Mouse (Mus musculus) left cerebral cortex, postnatal 14 days (tissue): ENCODE measurements around the gene Phf7. TPM values are rescaled to one million over a fixed set of nuclear protein-coding genes. Genes with fewer than 3 reads are reported as not detected.

Experiments
- DNase-seq, 2 experiments: peaks; one replicate each; pipeline ENCODE4 v3.0.0; 2021 to 2022; ENCODE audit warnings: low spot score in 2 of 2, mixed read lengths in 1 of 2
- intact Hi-C: fragments of 180-260 bp; cut with DNase I; formaldehyde crosslinking; loops from one replicate; pipeline ENCODE4 v1.15.1; 2025
- long read RNA-seq, 2 experiments: library from polyadenylated mRNA; stranded (forward); transcript quantifications; one replicate each; pipeline ENCODE4 v2.0.0; 2021
- total RNA-seq, 2 experiments: library from RNA; stranded (reverse); gene quantifications; 2 replicates each; pipeline ENCODE4 v1.2.3; 2021

Gene Phf7
- 1 to 10 TPM; 3.5 to 4.2 TPM for total RNA-seq
- long read RNA-seq, experiment 1, partial matches to known transcripts: 0 of 5 reads
- long read RNA-seq, experiment 1, other reads (novel, unspliced or antisense): 3 of 5 reads
- long read RNA-seq, experiment 2, partial matches to known transcripts: 0 of 3 reads
- long read RNA-seq, experiment 2, other reads (novel, unspliced or antisense): 1 of 3 reads

DNA sequence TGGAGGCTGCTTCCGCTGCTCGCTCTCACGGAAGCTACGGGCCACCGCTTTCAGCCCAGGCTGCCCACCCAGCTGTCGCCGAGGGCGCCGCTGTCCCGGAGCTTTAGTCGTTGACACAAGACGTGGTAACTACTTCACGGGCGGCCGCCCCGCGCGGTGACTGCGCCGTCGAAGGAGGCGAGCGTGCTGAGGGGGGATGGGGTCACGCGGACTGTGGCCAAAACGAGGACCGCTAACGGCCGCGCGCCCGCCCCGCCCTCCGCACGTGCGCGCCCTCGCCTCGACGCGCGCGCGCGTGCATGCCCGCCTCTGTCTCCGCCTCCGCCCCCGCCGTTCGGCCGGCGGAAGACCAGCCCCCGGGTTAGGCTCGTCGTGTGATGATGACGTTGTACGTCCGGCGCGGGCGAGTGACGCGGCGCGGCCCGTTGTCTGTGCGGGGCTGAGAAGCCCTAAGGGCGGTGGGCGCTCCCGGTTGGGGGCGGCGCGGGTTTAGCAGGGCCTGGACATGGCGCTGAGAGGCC, at the start of gene Phf7, which contains the start of gene Bap1:
Phf7 (minus strand) TSS at position 234 of the 521 bp plus-strand sequence.
Bap1 (plus strand) TSS at position 367 of the 521 bp plus-strand sequence.
- peak; percentile 96 to 97 for DNase-seq
- intact Hi-C loops: loop anchor here (5.0 kb wide), 1 partner anchor 44 kb away; the partner anchor contains the start of gene Tnnc1

- intact Hi-C loops: no loop called here
- no peak for DNase-seq
These were observed 34.6 kb upstream of the Phf7 start for GRCm38 (mm10) chr14:31285728-31286127.

- intact Hi-C loops: loop anchor here (2.0 to 5.0 kb wide), 2 partner anchors 50 to 201 kb away; partner anchors contain the start of gene Dnah1
- DNase-seq: peak; percentile 85 to 86
These were observed 21.0 kb upstream of the Phf7 start for GRCm38 (mm10) chr14:31272164-31272563.

DNA sequence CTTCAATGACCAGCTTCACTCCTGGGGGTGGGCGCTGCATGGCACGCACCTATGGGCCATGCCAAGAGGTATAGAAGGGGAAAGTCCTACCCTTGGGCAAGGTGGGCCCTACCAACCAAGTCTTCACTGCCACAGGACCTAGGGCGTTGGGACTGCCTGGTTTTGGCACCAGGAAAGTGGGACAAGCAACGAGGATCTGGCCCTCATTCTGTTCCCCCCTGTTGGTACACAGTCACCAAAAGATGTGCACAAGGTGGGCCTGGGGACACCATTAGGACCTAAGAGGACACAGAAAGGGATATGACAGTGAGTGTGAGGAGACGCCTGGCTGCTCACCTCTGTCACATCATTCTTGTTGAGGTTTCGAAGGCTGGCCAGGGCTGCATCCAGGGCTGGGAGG, 20.0 kb upstream of the Phf7 start:
- no peak for DNase-seq
- intact Hi-C loops: loop anchor here (5.0 kb wide), 1 partner anchor 51 kb away; the partner anchor contains the start of gene Dnah1

- DNase-seq: peak; percentile 41 to 53
- intact Hi-C loops: loop anchor here (5.0 kb wide), 1 partner anchor 53 kb away; the partner anchor contains the start of gene Dnah1
These were observed 18.5 kb upstream of the Phf7 start for GRCm38 (mm10) chr14:31269456-31270100.

- intact Hi-C loops: no loop called here
- peak; percentile 64 to 83 for DNase-seq
These were observed 17.3 kb upstream of the Phf7 start for GRCm38 (mm10) chr14:31268301-31269001.

DNA sequence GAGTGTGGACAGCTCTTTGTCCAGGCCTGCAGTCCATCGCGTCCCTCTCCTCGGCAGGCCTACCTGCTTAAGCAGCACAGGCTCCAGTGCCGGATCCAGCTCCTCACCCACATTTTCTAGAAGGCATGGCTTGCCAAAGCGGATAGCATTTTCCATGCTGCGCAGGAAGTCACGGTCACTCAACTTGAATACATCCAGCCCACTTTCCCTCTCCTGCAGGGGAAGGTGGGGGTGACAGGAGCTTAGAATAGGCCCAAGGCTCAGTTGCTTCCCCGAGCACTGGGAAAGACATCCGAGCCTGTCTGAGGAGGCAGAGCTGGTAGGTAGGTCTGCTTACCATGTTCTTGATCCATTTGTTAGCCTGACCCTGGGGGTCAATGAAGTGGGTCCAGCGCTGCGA, 16.5 kb upstream of the Phf7 start:
- no peak for DNase-seq
- intact Hi-C loops: no loop called here

DNA sequence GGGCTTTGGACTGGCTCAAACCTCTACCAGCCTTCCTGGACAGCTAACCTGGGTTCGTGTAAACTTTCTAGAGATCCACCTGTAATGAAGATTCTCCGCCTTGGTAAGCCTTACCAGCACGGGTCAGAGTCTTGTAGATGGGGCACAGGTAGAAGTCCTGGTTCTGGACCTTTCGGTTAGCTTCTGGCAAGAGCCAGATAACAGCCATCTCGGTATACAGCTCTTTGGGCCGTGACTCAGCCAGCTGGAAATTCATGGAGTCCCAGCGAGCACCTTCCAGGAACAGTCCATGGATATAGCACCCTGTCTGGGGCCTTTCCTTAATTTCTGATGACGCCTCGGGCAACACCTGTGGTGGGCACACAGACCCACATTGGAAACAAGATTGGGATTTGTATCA, 9.8 kb upstream of the Phf7 start:
- no peak for DNase-seq
- intact Hi-C loops: no loop called here

DNA sequence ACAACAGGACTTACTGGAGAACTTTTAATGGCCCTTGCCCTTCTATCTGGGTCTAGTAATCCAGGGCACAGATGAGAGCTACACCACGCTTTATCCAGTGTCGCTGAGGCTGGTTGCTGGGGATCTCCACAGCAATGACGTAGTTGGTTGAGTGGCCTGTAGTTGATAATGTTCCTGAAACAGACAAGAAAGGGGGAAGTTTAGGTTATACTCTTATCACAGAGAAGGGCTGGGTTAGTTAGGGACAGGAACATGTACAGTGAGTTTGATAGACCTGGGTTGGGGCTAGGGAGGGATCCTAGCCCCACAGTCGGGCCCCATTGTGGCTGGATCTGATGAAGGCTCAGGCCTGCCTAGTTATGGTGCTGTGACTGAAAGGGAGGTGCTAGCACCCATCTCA, 9.3 kb upstream of the Phf7 start:
- DNase-seq: no peak
- intact Hi-C loops: no loop called here

- intact Hi-C loops: no loop called here
- no peak for DNase-seq
These were observed 7.4 kb upstream of the Phf7 start for GRCm38 (mm10) chr14:31258476-31259050.

GRCm38 (mm10) chr14:31252091-31252490, 974 bp upstream of the Phf7 start:
- intact Hi-C loops: loop anchor here (5.0 kb wide), 1 partner anchor 45 kb away; the partner anchor contains the start of gene Tnnc1
- DNase-seq: no peak

DNA sequence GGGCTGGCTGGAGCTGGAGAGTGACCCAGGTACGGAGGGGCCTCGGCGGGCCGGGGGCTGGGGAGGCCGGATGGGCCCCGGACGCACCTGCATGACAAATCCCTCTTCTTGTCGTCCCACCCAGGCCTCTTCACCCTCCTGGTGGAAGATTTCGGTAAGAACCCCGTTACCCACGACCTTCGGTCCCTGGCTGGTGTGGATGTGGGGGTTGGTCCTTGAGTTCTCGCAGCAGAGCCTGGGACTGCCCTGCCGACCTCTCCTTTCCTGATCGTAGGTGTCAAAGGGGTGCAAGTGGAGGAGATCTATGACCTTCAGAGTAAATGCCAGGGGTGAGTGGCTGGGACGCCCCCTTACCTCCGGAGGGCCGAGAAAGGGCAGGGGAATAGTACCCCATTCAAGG, 509 bp upstream of the Phf7 start:
- intact Hi-C loops: loop anchor here (5.0 kb wide), 1 partner anchor 44 kb away; the partner anchor contains the start of gene Tnnc1
- DNase-seq: no peak

DNA sequence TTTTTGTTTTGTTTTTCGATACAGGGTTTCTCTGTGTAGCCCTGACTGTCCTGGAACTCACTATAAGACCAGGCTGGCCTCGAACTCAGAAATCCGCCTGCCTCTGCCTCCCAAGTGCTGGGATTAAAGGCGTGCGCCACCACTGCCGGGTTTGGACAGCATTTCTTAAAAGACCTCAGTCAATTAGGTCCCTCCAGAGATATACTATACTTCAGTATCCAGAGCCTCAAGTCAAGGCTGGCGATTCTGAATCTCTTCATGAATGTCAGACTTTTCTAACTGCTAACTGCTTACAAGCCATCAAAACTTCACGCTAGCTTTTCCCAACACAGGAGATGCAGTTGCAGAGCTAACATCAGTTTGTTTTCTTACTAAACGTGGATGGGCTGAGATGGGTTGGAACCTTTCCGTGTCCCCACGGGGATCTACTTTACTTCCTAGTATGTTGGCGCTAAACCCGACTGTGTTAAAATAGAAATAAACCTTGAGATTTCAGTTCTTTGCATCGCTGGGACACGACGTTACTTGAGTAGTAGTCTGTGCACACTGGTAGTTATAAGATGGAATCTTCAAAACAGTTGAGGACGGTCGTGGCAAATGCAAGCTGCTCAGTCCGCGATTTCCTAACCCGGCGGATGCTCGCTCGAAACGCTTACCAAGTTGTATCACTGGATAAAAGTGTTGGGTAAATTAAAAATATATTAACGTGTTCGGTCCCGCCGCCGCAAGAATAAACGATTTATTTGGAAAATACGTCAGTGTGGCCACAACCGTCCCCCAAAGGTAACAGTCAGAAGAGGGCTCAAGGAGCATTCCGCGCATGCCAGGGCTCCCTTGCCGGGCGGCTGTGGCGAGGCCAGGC, 664 bp downstream of the Phf7 start:
- intact Hi-C loops: loop anchor here (5.0 kb wide), 1 partner anchor 43 kb away; the partner anchor contains the start of gene Tnnc1
- peak in 1 of 2 experiments; percentile 42 for DNase-seq

DNA sequence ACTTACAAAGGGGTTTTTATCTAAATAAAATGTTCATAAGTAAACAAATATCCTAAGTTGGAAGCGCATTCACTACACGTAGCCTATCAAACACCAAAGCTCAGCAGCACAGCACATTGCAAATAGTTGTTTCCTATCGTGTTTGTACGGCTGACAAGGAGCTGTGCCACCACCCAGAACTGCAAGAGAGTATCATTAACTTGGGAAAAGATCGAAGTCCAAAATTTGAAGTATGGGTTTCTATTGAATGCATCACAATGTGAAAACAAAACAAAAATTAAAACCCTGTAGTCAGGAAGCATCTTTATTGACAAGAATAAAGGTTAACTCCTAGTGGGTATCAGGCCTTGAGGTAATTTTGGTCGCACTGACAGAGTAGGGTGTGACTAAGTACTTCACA, 2.7 kb downstream of the Phf7 start:
- intact Hi-C loops: no loop called here
- no peak for DNase-seq

DNA sequence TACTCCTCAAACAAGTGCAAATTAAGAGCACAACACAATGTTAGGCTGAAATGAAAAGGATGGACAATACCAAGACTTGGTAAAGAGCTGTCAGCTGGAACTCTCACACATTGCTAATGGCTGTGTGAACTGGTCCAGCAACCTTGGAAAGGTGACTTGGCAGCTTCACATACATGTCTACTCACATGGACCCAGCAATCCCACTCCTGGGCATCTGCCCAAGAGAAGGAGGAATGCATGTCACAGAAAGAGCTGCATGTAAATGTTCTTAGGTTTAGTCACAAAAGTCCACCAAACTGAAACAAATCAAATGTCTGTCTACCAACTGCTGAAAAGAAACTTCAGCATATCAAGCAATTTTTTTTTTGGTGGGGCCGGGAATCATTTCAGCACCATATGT, 5.2 kb downstream of the Phf7 start:
- intact Hi-C loops: no loop called here
- no peak for DNase-seq

- no peak for DNase-seq
- intact Hi-C loops: no loop called here
These were observed 6.3 kb downstream of the Phf7 start for GRCm38 (mm10) chr14:31244777-31245176.

DNA sequence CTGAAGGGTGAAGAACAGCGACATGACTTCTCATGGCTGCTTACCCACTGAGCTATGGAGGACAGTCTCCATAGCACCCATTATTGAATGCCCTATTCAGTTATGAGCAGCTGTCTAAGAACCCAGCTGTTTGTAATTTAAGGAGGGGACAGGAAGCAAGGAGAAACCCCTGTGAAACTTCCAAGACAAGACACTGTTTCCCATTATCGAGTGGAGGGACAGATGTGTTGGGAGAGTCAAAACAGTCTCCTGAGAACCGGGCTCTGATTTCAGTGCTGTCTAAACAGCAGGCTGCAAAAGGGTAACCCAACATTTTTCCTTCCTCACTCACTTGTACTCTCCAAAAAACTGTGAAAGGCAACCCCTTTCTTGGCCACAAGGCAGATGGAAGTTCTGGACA, 10.6 kb downstream of the Phf7 start:
- DNase-seq: no peak
- intact Hi-C loops: no loop called here

DNA sequence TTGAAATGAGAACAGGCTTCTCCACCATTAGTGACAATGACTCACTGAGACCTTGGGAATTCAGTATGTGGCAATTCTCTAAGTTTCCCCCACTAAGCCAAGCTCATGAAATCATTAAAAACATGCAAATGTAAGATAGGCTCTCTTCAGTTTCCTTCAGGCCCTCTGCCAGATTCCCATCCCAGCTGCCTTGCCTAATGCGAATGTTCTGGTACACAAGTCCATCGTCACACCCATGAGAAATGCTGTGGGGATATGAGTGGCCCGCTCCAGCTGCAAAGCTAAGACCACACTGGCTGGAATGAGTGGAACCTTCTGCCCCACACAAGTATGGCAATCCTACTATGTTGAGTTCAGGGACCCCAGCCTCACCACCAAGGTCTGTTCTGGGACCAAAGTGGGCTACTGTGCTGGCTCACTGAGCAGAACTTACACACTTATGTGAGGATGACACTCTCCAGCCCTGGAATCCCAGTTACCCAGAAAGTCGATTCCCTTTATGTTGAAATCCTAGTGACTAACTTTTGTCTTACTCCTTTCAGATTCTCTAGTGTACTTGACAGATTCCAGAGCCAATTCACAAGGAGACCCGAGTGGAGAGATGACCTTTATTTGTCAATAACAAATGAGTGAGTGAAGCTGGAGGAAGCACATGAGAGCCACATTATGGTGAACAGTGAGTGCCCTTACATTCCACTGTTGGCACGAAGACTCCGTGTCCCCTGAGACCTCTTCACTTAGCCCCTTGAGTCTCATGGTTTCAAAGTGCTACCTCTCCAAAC, 13.8 kb downstream of the Phf7 start:
- DNase-seq: no peak
- intact Hi-C loops: no loop called here
